Mouse (Mus musculus) intestine, postnatal 0 days (tissue): Measurements from ENCODE around the gene Nif3l1. TPM values are rescaled to one million over a fixed set of nuclear protein-coding genes. Genes with fewer than 3 reads are reported as not detected.

Experiments used
- ATAC-seq: fragments of 200-750 bp; cut with Nextera tagmentation; 2 replicates; pipeline ENCODE4 v1.8.0; 2017; ENCODE audit warnings: mild to moderate bottlenecking, moderate TSS enrichment, moderate library complexity
- H3K27ac ChIP-seq: fragments of 300-500 bp; sonication (generic); 2 replicates; pipeline ENCODE4 v1.5.1; 2014; ENCODE audit warnings: mild to moderate bottlenecking, low read depth, low read length, moderate library complexity
- H3K27me3 ChIP-seq: fragments of 300-500 bp; sonication (generic); replicated peaks from 2 replicates; pipeline ENCODE4 v1.6.1; 2014; ENCODE audit warnings: low read length, mixed read lengths; ENCODE audit not compliant: control insufficient read depth, insufficient read depth
- H3K36me3 ChIP-seq: fragments of 300-500 bp; sonication (generic); 2 replicates; pipeline ENCODE4 v1.6.1; 2014; ENCODE audit warnings: mild to moderate bottlenecking, moderate library complexity; ENCODE audit not compliant: control insufficient read depth, insufficient read depth
- H3K4me1 ChIP-seq: fragments of 300-500 bp; sonication (generic); replicated peaks from 2 replicates; pipeline ENCODE4 v1.6.1; 2014; ENCODE audit warnings: antibody characterized with exemption, low read length, mixed read lengths; ENCODE audit not compliant: control insufficient read depth, insufficient read depth
- H3K4me2 ChIP-seq: fragments of 300-500 bp; sonication (generic); replicated peaks from 2 replicates; pipeline ENCODE4 v1.6.1; 2014; ENCODE audit warnings: low read depth, mild to moderate bottlenecking, moderate library complexity
- H3K4me3 ChIP-seq: fragments of 300-500 bp; sonication (generic); 2 replicates; pipeline ENCODE4 v1.5.1; 2014; ENCODE audit warnings: low read depth, low read length
- H3K9ac ChIP-seq: fragments of 300-500 bp; sonication (generic); 2 replicates; pipeline ENCODE4 v1.6.1; 2014; ENCODE audit warnings: mild to moderate bottlenecking, low read depth, low read length
- H3K9me3 ChIP-seq: fragments of 300-500 bp; sonication (generic); 2 replicates; pipeline ENCODE4 v1.6.1; 2016; ENCODE audit warnings: mixed run types; ENCODE audit not compliant: control insufficient read depth
- CTCF ChIP-seq: sonication (generic); IDR thresholded peaks from 2 replicates; pipeline ENCODE4 v1.5.1; 2016; ENCODE audit warnings: low read depth, mild to moderate bottlenecking, control low read depth, antibody characterized with exemption, moderate library complexity
- WGBS: fragments of 180-500 bp; shearing (Covaris S2); extraction: QIAGEN DNeasy Blood & Tissue Kit; methylation state at CpG from one replicate; pipeline ENCODE4 v1.1.7; 2014; 5-methylcytosine and 5-hydroxymethylcytosine counted together
- polyA plus RNA-seq: library from polyadenylated mRNA; unstranded; fragments of >200 nt; fragmentation: Nextera tagmentation; extraction: Ambion mirVana; gene quantifications from 2 replicates; pipeline ENCODE4 v1.2.1, GENCODE M21; 2015

The Nif3l1 gene
- polyA plus RNA-seq, 1 experiment from 2014 or later: 24.9 TPM

DNA sequence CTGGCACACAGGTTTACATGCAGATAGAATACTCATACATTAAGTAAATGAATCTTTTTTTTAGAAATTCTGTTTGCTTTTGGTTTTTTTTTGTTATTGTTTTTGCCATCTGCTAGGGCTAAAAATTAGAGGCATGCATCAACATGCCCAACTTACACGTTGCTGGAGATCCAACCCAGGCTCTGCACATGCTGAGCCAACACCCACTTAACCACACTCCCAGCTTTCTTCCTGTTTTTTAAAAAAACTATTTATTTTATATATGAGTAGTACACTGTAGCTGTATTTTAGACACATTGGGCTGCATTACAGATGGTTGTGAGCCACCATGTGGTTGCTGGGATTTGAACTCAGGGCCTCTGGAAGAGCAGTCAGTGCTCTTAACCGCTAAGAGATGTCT is 28.9 kb upstream of the Nif3l1 start:
- Histone ChIP-seq H3K4me1 (no peaks in the 10 kb centered on the region), H3K9ac (no peak overlapping the region), H3K27me3 (no peaks in the 10 kb centered on the region), H3K9me3 (no peaks in the 10 kb centered on the region), H3K36me3 (peaks cover 84% of the 10 kb centered on the region), H3K4me3 (no peak overlapping the region), H3K4me2 (no peak overlapping the region), H3K27ac (no peak overlapping the region)
- no peak for TF ChIP-seq CTCF
- 67% methylated on average over 2 of the region's 2 CpGs for WGBS
- ATAC-seq: no peak

DNA sequence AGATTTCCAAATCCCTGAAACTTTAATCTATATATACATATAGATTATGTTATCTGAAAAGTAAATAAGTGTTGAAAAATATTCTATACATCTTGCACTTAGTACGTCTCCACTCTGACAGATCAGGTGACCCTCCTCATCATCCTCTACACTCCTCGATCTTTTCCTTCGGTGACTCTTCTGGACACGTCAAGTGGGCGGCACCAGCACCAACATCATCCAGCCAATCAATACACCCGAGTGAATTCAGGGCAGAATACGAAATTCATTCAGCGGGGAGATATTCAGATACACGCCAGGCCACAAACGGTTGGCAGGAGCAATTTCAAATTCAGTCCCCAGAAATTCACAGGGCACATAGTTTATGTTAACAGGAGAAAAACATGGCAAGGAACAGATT is 24.9 kb upstream of the Nif3l1 start:
- no peak for TF ChIP-seq CTCF
- Histone ChIP-seq H3K4me1 (no peaks in the 10 kb centered on the region; the same call in 1 of the 2 replicates), H3K4me3 (no peak overlapping the region), H3K9ac (no peak overlapping the region), H3K27ac (no peak overlapping the region), H3K9me3 (no peaks in the 10 kb centered on the region), H3K27me3 (no peaks in the 10 kb centered on the region), H3K36me3 (peaks cover 52% of the 10 kb centered on the region), H3K4me2 (no peak overlapping the region)
- no peak for ATAC-seq
- WGBS: 69% methylated on average over 10 of the region's 10 CpGs

DNA sequence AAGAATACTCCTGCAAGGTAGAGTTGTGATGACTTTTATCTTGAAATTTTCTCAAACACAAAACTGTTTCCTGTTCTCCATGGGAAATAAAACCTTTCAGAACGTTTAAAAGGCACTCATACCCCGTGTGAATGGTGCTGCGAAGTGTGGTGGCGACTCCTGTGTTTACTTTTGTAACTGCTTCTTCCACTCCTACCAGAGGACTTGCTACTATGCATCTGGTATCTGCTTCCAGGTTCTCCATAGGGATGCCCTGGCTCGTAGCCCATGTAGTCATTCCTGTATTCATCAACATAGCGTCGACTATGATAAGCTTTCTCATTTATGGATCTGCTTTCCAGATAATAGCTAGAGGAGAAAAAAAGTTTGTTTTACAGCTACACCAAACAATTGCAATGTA is 24.0 kb upstream of the Nif3l1 start:
- H3K9ac ChIP-seq: no peak overlapping the region
- no peak overlapping the region for H3K27ac ChIP-seq
- H3K36me3 ChIP-seq: peaks cover 45% of the 10 kb centered on the region
- H3K9me3 ChIP-seq: no peaks in the 10 kb centered on the region
- ATAC-seq: no peak
- 0 out of 2 replicates have a peak overlapping the region, but pooled peaks have one; percentile 9 for H3K4me3 ChIP-seq
- peak overlapping the region; percentile 69; the same call in 1 of the 2 replicates for H3K4me2 ChIP-seq
- H3K4me1 ChIP-seq: no peaks in the 10 kb centered on the region; the same call in 1 of the 2 replicates
- no peaks in the 10 kb centered on the region for H3K27me3 ChIP-seq
- TF ChIP-seq CTCF: peak; percentile 45
- WGBS: 15% methylated on average over 7 of the region's 7 CpGs

DNA sequence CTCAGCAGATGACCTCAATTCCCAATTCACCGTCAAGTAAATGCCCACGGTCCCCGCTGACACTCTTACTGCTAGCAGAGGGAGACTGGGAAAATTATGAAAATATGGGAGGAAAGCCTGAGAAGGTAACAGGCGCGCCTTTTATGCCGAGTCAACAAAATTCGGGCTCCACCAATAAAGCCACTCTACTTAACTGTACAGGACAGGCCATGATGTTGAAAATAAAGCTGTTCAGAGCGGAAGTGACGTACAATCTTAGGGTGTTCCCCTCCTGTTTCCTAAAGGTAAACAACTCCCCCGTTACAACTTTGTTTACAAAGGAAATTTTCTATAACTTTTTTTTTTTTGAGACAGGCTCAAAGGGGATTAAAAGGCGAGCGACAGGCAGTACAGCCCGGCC is 22.1 kb upstream of the Nif3l1 start:
- under 1% methylated on average over 13 of the region's 13 CpGs for WGBS

DNA sequence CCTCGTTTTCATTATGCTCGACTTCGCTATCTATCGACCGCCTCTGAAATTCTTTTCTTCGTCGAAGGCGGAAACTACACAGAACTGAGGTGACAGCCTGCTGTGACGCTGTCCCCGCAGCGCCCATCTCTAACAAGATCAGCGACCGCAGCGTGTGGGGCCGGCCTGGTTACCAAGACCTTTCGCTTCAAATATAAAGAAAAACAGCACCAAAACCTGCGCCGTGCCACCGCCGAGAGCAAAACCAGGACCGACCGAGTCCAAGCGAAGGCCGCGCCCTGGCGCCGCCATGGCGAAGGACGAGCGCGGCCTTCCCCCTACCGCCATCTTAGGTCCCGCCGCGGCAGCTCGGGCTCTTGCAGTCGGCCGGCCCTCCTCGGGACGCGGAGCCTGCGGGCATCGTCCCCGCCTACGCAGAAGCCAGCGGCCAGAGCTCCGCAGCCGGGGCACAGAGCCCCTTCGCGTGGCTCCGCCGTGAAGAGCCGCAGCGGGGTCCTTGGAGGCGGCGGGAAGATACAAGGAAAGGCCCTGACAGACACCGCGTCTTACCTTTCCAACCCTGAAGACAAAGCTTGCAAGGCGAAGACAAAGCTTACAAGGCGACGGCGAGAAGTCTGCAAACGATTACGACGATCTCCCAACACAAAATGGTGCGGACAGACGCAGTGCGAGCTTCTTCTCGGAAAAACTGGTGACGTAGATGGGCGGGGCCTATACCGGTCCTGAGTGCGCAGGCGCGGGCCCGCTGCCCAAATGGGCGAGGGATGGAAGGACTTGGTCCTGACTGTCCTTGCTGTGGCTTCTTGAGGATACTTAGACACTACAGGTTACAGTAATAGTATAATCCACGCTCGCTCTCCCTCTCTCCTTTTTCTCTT is 21.3 kb upstream of the Nif3l1 start, which contains the start of gene Clk1:
TSS of gene Clk1 (minus strand) at position 696 of the 878 bp plus-strand sequence.
- H3K27ac ChIP-seq: peak within 1 kb of the TSS; percentile 100
- peaks cover 23% of the 10 kb centered on the region for H3K36me3 ChIP-seq
- no peaks in the 10 kb centered on the region; the same call in 1 of the 2 replicates for H3K4me1 ChIP-seq
- peak within 1 kb of the TSS; percentile 100 for H3K4me3 ChIP-seq
- no peaks in the 10 kb centered on the region for H3K27me3 ChIP-seq
- no peaks in the 10 kb centered on the region for H3K9me3 ChIP-seq
- peak within 1 kb of the TSS; percentile 69 for H3K4me2 ChIP-seq
- under 1% methylated on average over 79 of the region's 79 CpGs for WGBS
- peak within 1 kb of the TSS; percentile 100 for H3K9ac ChIP-seq
- TF ChIP-seq CTCF: no peak
- ATAC-seq: peak; percentile 86

More for the DNA sequence above, 22.1 kb upstream of the Nif3l1 start:
- Histone ChIP-seq H3K4me3 (peak overlapping the region; percentile 100), H3K4me2 (peak overlapping the region; percentile 69), H3K4me1 (no peaks in the 10 kb centered on the region; the same call in 1 of the 2 replicates), H3K36me3 (peaks cover 31% of the 10 kb centered on the region), H3K27ac (peak overlapping the region; percentile 100), H3K27me3 (no peaks in the 10 kb centered on the region), H3K9me3 (no peaks in the 10 kb centered on the region), H3K9ac (peak overlapping the region; percentile 100)
- no peak for TF ChIP-seq CTCF
- ATAC-seq: peak; percentile 68

DNA sequence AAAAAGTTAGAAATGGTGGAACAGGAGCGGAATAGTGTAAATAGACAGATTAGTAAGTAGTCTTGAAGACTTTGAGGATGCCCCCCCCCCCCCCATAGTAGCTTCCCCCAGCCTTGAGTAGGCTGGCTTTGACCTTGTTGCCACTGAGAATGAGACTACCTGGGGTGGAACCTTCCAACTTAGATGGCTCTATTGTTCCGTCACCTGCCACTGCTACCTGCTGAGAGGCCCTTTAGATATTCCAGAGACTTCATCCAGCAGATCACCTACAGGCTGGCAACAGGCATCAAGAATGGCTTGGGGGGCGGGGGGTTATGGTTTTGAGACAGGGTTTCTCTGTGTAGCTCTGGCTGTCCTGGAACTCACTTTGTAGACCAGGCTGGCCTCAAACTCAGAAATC is 20.4 kb upstream of the Nif3l1 start:
- no peak overlapping the region for H3K4me3 ChIP-seq
- no peaks in the 10 kb centered on the region for H3K9me3 ChIP-seq
- H3K4me2 ChIP-seq: no peak overlapping the region
- no peak overlapping the region for H3K9ac ChIP-seq
- no peak overlapping the region for H3K27ac ChIP-seq
- no peaks in the 10 kb centered on the region; the same call in 1 of the 2 replicates for H3K4me1 ChIP-seq
- H3K27me3 ChIP-seq: no peaks in the 10 kb centered on the region
- no peak for TF ChIP-seq CTCF
- H3K36me3 ChIP-seq: peaks cover 18% of the 10 kb centered on the region
- 92% methylated on average over 3 of the region's 3 CpGs for WGBS
- ATAC-seq: no peak
